Mouse (Mus musculus): ENCODE results near the gene Brca1.

DNA sequence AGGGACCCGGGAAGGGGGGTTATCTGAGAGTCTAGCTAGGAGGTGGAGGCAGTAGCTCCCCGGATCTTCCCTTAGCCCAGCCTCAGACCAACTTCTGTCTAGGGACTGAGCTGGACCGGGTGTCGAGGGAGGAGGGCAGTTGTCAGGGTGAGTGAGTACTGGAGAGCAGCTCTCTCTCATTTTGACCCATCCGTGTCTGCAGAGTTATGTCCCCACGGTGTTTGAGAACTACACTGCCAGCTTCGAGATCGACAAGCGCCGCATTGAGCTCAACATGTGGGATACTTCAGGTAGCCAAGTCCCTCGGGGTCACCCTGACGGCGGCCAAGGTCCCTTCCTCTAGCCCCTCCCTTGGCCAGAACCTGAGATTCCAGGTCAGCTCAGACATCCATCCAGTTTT lies 83.0 kb downstream of the Brca1 start:
- TF ChIP-seq EP300 (IDR thresholded peaks at IDR 0.05; ENCODE audit: insufficient read depth, low read depth, low read length) (no peak), CTCF (IDR thresholded peaks at IDR 0.05) (no peak), POLR2A (IDR thresholded peaks at IDR 0.05; ENCODE audit: insufficient read depth, low read depth, low read length) (no peak)

Data from heart, adult 2 months (tissue).